Mouse (Mus musculus): Measurements from ENCODE around the gene Pdap1.
"Not testable (repeated sequence)": the region's sequence is repeated elsewhere in the genome, so short reads cannot be mapped to it uniquely, and the experiment has no call there.

The Pdap1 gene

GRCm38 (mm10) chr5:145139571-145140519, at the start of gene Pdap1, which contains the start of gene Bud31:
Pdap1 (minus strand) TSS chr5:145140238.
Bud31 (plus strand) TSS chr5:145140362.
- DNase-seq (ENCODE audit: low spot score in 2 of 2), result peak; percentile 93 to 94

GRCm38 (mm10) chr5:145189416-145189815, 49.4 kb upstream of the Pdap1 start:
- DNase-seq (ENCODE audit: low spot score in 2 of 2), result no peak

- DNase-seq (ENCODE audit: low spot score in 2 of 2), result no peak
Observed at GRCm38 (mm10) chr5:145185244-145185643, 45.2 kb upstream of the Pdap1 start.

GRCm38 (mm10) chr5:145178461-145178980, 38.5 kb upstream of the Pdap1 start:
- DNase-seq (ENCODE audit: low spot score in 2 of 2), result no peak

- DNase-seq (ENCODE audit: low spot score in 2 of 2), result no peak
Observed at GRCm38 (mm10) chr5:145167306-145167661, 27.2 kb upstream of the Pdap1 start.

- DNase-seq (ENCODE audit: low spot score in 2 of 2), result peak; percentile 96
Observed at GRCm38 (mm10) chr5:145166536-145167305, 26.7 kb upstream of the Pdap1 start, which contains the start of the genes Ptcd1 and Cpsf4. Ptcd1 (minus strand) TSS chr5:145167108. Cpsf4 (plus strand) TSS chr5:145167213.

GRCm38 (mm10) chr5:145165184-145165583, 25.1 kb upstream of the Pdap1 start:
- DNase-seq (ENCODE audit: low spot score in 2 of 2), result no peak

- no peak for DNase-seq (ENCODE audit: low spot score in 2 of 2)
Observed at GRCm38 (mm10) chr5:145164710-145165109, 24.7 kb upstream of the Pdap1 start.

- no peak for DNase-seq (ENCODE audit: low spot score in 2 of 2)
Observed at GRCm38 (mm10) chr5:145161361-145161760, 21.3 kb upstream of the Pdap1 start.

- DNase-seq (ENCODE audit: low spot score in 2 of 2), result no peak
Observed at GRCm38 (mm10) chr5:145152690-145153089, 12.7 kb upstream of the Pdap1 start.

- no peak for DNase-seq (ENCODE audit: low spot score in 2 of 2)
Observed at GRCm38 (mm10) chr5:145149294-145149693, 9.3 kb upstream of the Pdap1 start.

GRCm38 (mm10) chr5:145147748-145148147, 7.7 kb upstream of the Pdap1 start:
- DNase-seq (ENCODE audit: low spot score in 2 of 2), result no peak

GRCm38 (mm10) chr5:145140611-145141010, 573 bp upstream of the Pdap1 start:
- DNase-seq (ENCODE audit: low spot score in 2 of 2), result peak in 1 of 2 experiments; percentile 18

GRCm38 (mm10) chr5:145138836-145139235, 1.2 kb downstream of the Pdap1 start:
- DNase-seq (ENCODE audit: low spot score in 2 of 2), result no peak

GRCm38 (mm10) chr5:145133275-145133674, 6.8 kb downstream of the Pdap1 start:
- DNase-seq (ENCODE audit: low spot score in 2 of 2), result not testable (repeated sequence)

GRCm38 (mm10) chr5:145130995-145131394, 9.0 kb downstream of the Pdap1 start:
- no peak for DNase-seq (ENCODE audit: low spot score in 2 of 2)

GRCm38 (mm10) chr5:145130191-145130590, 9.8 kb downstream of the Pdap1 start:
- no peak for DNase-seq (ENCODE audit: low spot score in 2 of 2)

GRCm38 (mm10) chr5:145129773-145130172, 10.3 kb downstream of the Pdap1 start:
- not testable (repeated sequence) for DNase-seq (ENCODE audit: low spot score in 2 of 2)

- no peak for DNase-seq (ENCODE audit: low spot score in 2 of 2)
Observed at GRCm38 (mm10) chr5:145129124-145129523, 10.9 kb downstream of the Pdap1 start.

- DNase-seq (ENCODE audit: low spot score in 2 of 2), result no peak
Observed at GRCm38 (mm10) chr5:145126580-145126979, 13.5 kb downstream of the Pdap1 start.

- no peak for DNase-seq (ENCODE audit: low spot score in 2 of 2)
Observed at GRCm38 (mm10) chr5:145123396-145123795, 16.6 kb downstream of the Pdap1 start.

GRCm38 (mm10) chr5:145120921-145121320, 19.1 kb downstream of the Pdap1 start:
- no peak for DNase-seq (ENCODE audit: low spot score in 2 of 2)

Measured in thymus, postnatal 10 days (tissue).